ENCODE assay signal across 16 mouse cellular contexts in genomic region chr9:35324571-35324970, GRCm38 (mm10). TPM values are rescaled to one million over a fixed set of nuclear protein-coding genes. Genes with fewer than 3 reads are reported as not detected.
DNase-seq lines count a peak whose midpoint lies in the region; ATAC-seq and TF ChIP-seq lines count a peak whose summit lies in the region.
"Had no signal": no experiment of that assay in that cellular context is flagged by ENCODE, and none has a peak within 500 bp of the region (broad histone marks: within the 10 kb centered on the region; RNA-seq: fewer than 3 reads in every experiment).

No protein-coding gene starts in this region.

- no peak overlapping the region for H3K4me2 ChIP-seq in kidney, embryonic 14.5 days (replicated peaks; ENCODE audit: low read depth, low read length)
- H3K4me2 ChIP-seq: forebrain, embryonic 12.5 days; heart, embryonic 11.5 days; midbrain, embryonic 11.5 days had no signal

- H3K36me3 ChIP-seq in kidney, embryonic 14.5 days (ENCODE audit: control insufficient read depth, insufficient read depth, low read length): no peaks in the 10 kb centered on the region
- H3K36me3 ChIP-seq in C2C12 (ENCODE audit: control insufficient read depth, insufficient read depth): no peaks in the 10 kb centered on the region
- H3K36me3 ChIP-seq: forebrain, embryonic 12.5 days had no signal

- no peak overlapping the region for H3K4me3 ChIP-seq in kidney, embryonic 14.5 days (ENCODE audit: low read length)
- no peak overlapping the region for H3K4me3 ChIP-seq in C2C12 (ENCODE audit: insufficient read depth, poor library complexity, severe bottlenecking)
- H3K4me3 ChIP-seq: forebrain, embryonic 12.5 days; layer of hippocampus, adult 2 months had no signal

- no peaks in the 10 kb centered on the region for H3K9me3 ChIP-seq in kidney, embryonic 14.5 days (ENCODE audit: control insufficient read depth, low read length)
- H3K9me3 ChIP-seq: forebrain, embryonic 12.5 days had no signal

- no peak for TF ChIP-seq CTCF in C2C12 (IDR thresholded peaks at IDR 0.05; ENCODE audit: control insufficient read depth, insufficient read depth, insufficient read length)

- H3ac ChIP-seq in C2C12 (ENCODE audit: control insufficient read depth, insufficient read length, low read depth): no peak overlapping the region

- DNase-seq in kidney, adult 11 months: no peak
- peak; percentile 84 for DNase-seq in hindlimb bud, embryonic 11.5 days (ENCODE audit: extremely low spot score, low read depth, low spot score)
- peak; percentile 46 for DNase-seq in lung, postnatal 36 days
- no peak for DNase-seq in c-Kit-positive CD71-positive TER-119-positive erythroid progenitor cells, embryonic 14.5 days (ENCODE audit: low spot score)
- no peak for DNase-seq in layer of hippocampus, postnatal 25 days (ENCODE audit: extremely low spot score in 1 of 2, low spot score in 1 of 2)
- no peak for DNase-seq in testis, postnatal 14 days (ENCODE audit: low spot score)
- DNase-seq: cerebellum, adult 18-20 months; gastrocnemius, postnatal 10 days; heart, postnatal 4 days; liver, postnatal 0 days had no signal

- no peak overlapping the region for H3K27ac ChIP-seq in kidney, embryonic 14.5 days (ENCODE audit: low read depth, low read length)
- H3K27ac ChIP-seq: forebrain, embryonic 12.5 days; layer of hippocampus, adult 2 months had no signal

- ATAC-seq in kidney, embryonic 14.5 days (ENCODE audit: low FRiP score, low TSS enrichment): peak; percentile 64
- ATAC-seq: liver, postnatal 0 days had no signal

- whole genome bisulfite sequencing in kidney, embryonic 14.5 days: 36% methylated on average over 2 of the region's 2 CpGs

- H3K9ac ChIP-seq in kidney, embryonic 14.5 days (ENCODE audit: low read depth, low read length): no peak overlapping the region
- H3K9ac ChIP-seq: forebrain, embryonic 12.5 days; liver, postnatal 0 days had no signal

- no peaks in the 10 kb centered on the region for H3K79me3 ChIP-seq in C2C12 (ENCODE audit: low read depth)

- H3K4me1 ChIP-seq in kidney, embryonic 14.5 days (ENCODE audit: control insufficient read depth, insufficient read depth, low read length): peaks cover 8% of the 10 kb centered on the region

- no peaks in the 10 kb centered on the region for H3K79me2 ChIP-seq in C2C12 (ENCODE audit: control insufficient read depth, insufficient read depth)

- no peaks in the 10 kb centered on the region for H3K27me3 ChIP-seq in kidney, embryonic 14.5 days (ENCODE audit: control insufficient read depth, insufficient read depth, low read length)
- H3K27me3 ChIP-seq in C2C12 (ENCODE audit: control insufficient read depth, insufficient read depth, insufficient read length): no peaks in the 10 kb centered on the region

TF ChIP-seq in C2C12, 6 proteins besides CTCF, POLR2A, EP300 and RAD21:
- TF ChIP-seq CEBPB (IDR thresholded peaks at IDR 0.05; ENCODE audit: low read depth) (peak; percentile 74), MYOD1 (IDR thresholded peaks at IDR 0.05; ENCODE audit: control insufficient read depth, insufficient read length, low read depth) (no peak), USF1 (IDR thresholded peaks at IDR 0.05; ENCODE audit: low read depth) (no peak)

RNA-seq across cellular contexts. Expression of gene Rpusd4, which starts 56.9 kb away (rescaled TPM):
- 31.4 and 33.7 TPM in 2 replicates for polyA plus RNA-seq in kidney, embryonic 14.5 days (2014; fragmentation: Nextera tagmentation; extraction: Ambion mirVana)
- polyA plus RNA-seq in C2C12 (2012; fragmentation: generic; extraction: Trizol): 18.4 TPM
- total RNA-seq in layer of hippocampus, postnatal 25 days (2021): 10 to 100 TPM in 1 of 2 experiments, 1 to 10 TPM in 1; 8.7 to 10.9 TPM

RNA-seq across cellular contexts. Expression of gene Fam118b, which starts 57.0 kb away (rescaled TPM):
- polyA plus RNA-seq in kidney, embryonic 14.5 days (2014; fragmentation: Nextera tagmentation; extraction: Ambion mirVana): 38.5 and 38.8 TPM in 2 replicates
- polyA plus RNA-seq in C2C12 (2012; fragmentation: generic; extraction: Trizol): 19.8 TPM
- 10 to 100 TPM; 25.8 to 26.3 TPM for total RNA-seq in layer of hippocampus, postnatal 25 days (2021)

Comparison
In these comparisons a context has a peak if more than half of its experiments do, and no peak if none do; other contexts are left out.
1. DNase-seq: peak in hindlimb bud, embryonic 11.5 days (single experiment) and lung, postnatal 36 days (single experiment); none in kidney, adult 11 months (single experiment), c-Kit-positive CD71-positive TER-119-positive erythroid progenitor cells, embryonic 14.5 days (single experiment), layer of hippocampus, postnatal 25 days (0 of 2) and testis, postnatal 14 days (single experiment).